Mouse (Mus musculus) heart, postnatal 0 days (tissue): ENCODE results near the gene Mr1. TPM values are rescaled to one million over a fixed set of nuclear protein-coding genes. Genes with fewer than 3 reads are reported as not detected.

Source experiments
- ATAC-seq: fragments of 200-750 bp; cut with Nextera tagmentation; 2 replicates; pipeline ENCODE4 v1.8.0; 2017; ENCODE audit warnings: low read depth, moderate number of reproducible peaks, moderate library complexity; ENCODE audit not compliant: insufficient read depth
- DNase-seq: peaks from one replicate; pipeline ENCODE4 v3.0.0-alpha.2; 2016; ENCODE audit warnings: low spot score
- H3K27ac ChIP-seq: fragments of 300-500 bp; sonication (generic); 2 replicates; pipeline ENCODE4 v1.5.1; 2014; ENCODE audit warnings: low read depth, mild to moderate bottlenecking
- H3K27me3 ChIP-seq: fragments of 300-500 bp; sonication (generic); 2 replicates; pipeline ENCODE4 v1.6.1; 2014; ENCODE audit warnings: low read length, mixed read lengths; ENCODE audit not compliant: control insufficient read depth, insufficient read depth
- H3K36me3 ChIP-seq: fragments of 300-500 bp; sonication (generic); replicated peaks from 2 replicates; pipeline ENCODE4 v1.6.1; 2014; ENCODE audit warnings: low read length, mixed read lengths; ENCODE audit not compliant: control insufficient read depth, insufficient read depth
- H3K4me1 ChIP-seq: fragments of 300-500 bp; sonication (generic); 2 replicates; pipeline ENCODE4 v1.6.1; 2014; ENCODE audit warnings: antibody characterized with exemption; ENCODE audit not compliant: control insufficient read depth, insufficient read depth
- H3K4me2 ChIP-seq: fragments of 300-500 bp; sonication (generic); 2 replicates; pipeline ENCODE4 v1.6.1; 2014; ENCODE audit warnings: low read depth, mild to moderate bottlenecking, low read length, moderate library complexity
- H3K4me3 ChIP-seq: fragments of 300-500 bp; sonication (generic); 2 replicates; pipeline ENCODE4 v1.5.1; 2014; ENCODE audit warnings: low read depth, low read length
- H3K9ac ChIP-seq: fragments of 300-500 bp; sonication (generic); replicated peaks from 2 replicates; pipeline ENCODE4 v1.6.1; 2014; ENCODE audit warnings: low read depth, low read length, mixed read lengths
- H3K9me3 ChIP-seq: fragments of 300-500 bp; sonication (generic); replicated peaks from 2 replicates; pipeline ENCODE4 v1.6.1; 2016; ENCODE audit warnings: low read length; ENCODE audit not compliant: control insufficient read depth
- CTCF ChIP-seq: IDR thresholded peaks from 2 replicates; pipeline ENCODE4 v1.5.1; 2016; ENCODE audit warnings: antibody characterized with exemption, control low read depth, low read depth
- EP300 ChIP-seq: IDR thresholded peaks from 2 replicates; pipeline ENCODE4 v1.6.1; 2016; ENCODE audit warnings: antibody characterized with exemption, low read depth
- WGBS: fragments of 180-500 bp; shearing (Covaris S2); extraction: QIAGEN DNeasy Blood & Tissue Kit; methylation state at CpG from one replicate; pipeline ENCODE4 v1.1.7; 2014; 5-methylcytosine and 5-hydroxymethylcytosine counted together
- polyA plus RNA-seq: library from polyadenylated mRNA; unstranded; fragments of >200 nt; fragmentation: Nextera tagmentation; extraction: Ambion mirVana; gene quantifications from 2 replicates; pipeline ENCODE4 v1.2.1, GENCODE M21; 2015
- total RNA-seq: library from RNA; depleted of rRNA; stranded (reverse); fragments of >200 nt; gene quantifications from 2 replicates; pipeline ENCODE4 v1.2.3, GENCODE M21; 2014; ENCODE audit warnings: low replicate concordance

The Mr1 gene
- total and polyA plus RNA-seq, 2 experiments from 2014 or later = 6.5 to 8.2 TPM

DNA sequence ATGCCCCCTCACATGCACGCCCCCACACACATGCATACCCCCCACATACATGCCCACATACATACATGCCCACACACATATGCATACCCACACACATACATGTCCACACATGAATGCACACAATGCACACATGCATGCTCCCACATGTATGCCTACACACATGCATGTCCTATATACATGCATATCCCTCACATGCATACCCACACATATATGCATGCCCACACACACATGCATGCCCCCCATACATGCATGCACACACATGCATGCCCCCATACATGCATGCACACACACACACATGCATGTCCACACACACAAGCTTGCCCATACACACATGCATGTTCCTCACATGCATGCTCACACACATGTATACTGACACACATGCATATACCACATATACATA lies 33.7 kb downstream of the Mr1 start:
- no peaks in the 10 kb centered on the region for H3K9me3 ChIP-seq
- no peaks in the 10 kb centered on the region for H3K27me3 ChIP-seq
- H3K27ac ChIP-seq = no peak overlapping the region
- H3K4me2 ChIP-seq = no peak overlapping the region
- WGBS = 82% methylated on average over 1 of the region's 1 CpGs
- peaks cover 30% of the 10 kb centered on the region for H3K4me1 ChIP-seq
- no peak overlapping the region for H3K9ac ChIP-seq
- DNase-seq = no peak
- no peak for ATAC-seq
- H3K36me3 ChIP-seq = no peaks in the 10 kb centered on the region
- TF ChIP-seq EP300 (no peak), CTCF (no peak)
- no peak overlapping the region for H3K4me3 ChIP-seq

DNA sequence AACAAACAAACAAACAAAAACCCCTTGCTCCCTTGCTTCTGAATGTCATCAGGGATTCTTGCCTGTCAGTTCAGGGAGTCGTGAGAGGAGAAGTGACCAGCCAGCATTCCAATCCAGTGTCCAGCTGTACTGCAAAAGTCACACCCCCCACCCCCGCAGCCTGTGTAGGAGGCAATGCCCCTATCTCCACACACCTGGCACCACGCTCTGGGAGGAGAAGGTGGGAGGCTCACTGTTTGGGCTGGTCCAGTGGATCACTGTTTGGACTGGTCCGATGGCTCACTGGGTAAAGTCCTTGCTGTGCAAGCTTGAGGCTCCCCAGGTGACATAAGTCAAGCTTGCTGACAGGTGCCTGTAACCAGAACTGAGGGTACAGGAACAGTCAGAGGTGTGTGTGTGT lies 34.5 kb downstream of the Mr1 start:
- H3K4me3 ChIP-seq = no peak overlapping the region
- H3K27ac ChIP-seq = no peak overlapping the region
- no peak overlapping the region for H3K4me2 ChIP-seq
- no peak for ATAC-seq
- DNase-seq = no peak
- H3K9ac ChIP-seq = no peak overlapping the region
- H3K9me3 ChIP-seq = no peaks in the 10 kb centered on the region
- H3K4me1 ChIP-seq = peaks cover 30% of the 10 kb centered on the region
- TF ChIP-seq EP300 (no peak), CTCF (no peak)
- WGBS = 49% methylated on average over 4 of the region's 4 CpGs
- no peaks in the 10 kb centered on the region for H3K27me3 ChIP-seq
- no peaks in the 10 kb centered on the region for H3K36me3 ChIP-seq

GRCm38 (mm10) chr1:155111491-155111890 lies 35.1 kb downstream of the Mr1 start:
- H3K36me3 ChIP-seq = no peaks in the 10 kb centered on the region
- H3K9ac ChIP-seq = no peak overlapping the region
- H3K27me3 ChIP-seq = no peaks in the 10 kb centered on the region
- TF ChIP-seq EP300 (no peak), CTCF (no peak)
- WGBS = 48% methylated on average over 6 of the region's 6 CpGs
- no peak overlapping the region for H3K4me2 ChIP-seq
- DNase-seq (no peak), ATAC-seq (no peak)
- H3K4me3 ChIP-seq = no peak overlapping the region
- H3K4me1 ChIP-seq = peaks cover 30% of the 10 kb centered on the region
- no peaks in the 10 kb centered on the region for H3K9me3 ChIP-seq
- H3K27ac ChIP-seq = no peak overlapping the region

DNA sequence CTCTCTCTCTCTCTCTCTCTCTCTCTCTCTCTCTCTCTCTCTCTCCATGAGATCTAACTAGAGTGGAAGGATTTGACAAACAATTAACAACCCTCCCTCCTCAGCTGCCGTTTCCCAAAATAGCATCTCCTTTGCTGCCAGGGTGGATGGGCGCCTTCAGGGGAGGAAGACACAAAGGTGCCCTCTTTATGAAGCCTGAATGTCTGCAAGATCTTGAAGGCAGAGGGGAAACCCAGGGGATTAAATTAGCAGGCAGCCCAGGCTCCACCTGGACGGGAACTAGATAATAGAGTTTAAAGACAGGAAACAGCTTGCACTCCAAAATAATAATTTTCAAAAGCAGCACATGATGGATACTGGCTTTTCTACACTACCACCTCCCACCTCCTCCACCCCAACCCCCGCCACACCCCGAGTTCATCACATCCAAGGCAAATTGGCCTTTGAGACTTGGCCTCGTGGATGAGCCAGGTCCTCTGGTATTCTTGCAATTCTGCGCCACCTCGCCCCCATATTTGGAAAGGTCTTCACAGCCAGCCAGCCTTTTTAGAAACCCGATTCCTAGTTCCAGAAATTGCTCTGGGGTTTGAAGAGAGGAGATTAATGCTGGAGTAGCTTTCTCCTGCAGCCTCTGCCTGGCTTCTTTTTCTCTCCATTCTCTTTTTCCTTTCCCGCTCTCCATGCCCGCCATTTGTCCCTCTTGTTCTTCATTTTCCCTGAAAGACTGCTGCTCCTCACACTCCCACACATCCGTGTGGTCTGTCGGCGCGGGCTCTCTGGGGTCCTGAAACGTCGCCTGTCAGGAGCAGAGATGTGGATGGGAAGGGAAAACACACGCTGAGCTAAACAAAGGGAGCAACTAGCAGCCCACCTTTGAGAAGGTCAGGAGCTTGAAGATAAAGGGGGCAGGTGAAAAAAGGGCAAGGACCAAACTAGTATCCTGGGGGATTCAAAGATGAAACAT lies 36.9 kb downstream of the Mr1 start:
- Histone ChIP-seq H3K27me3 (no peaks in the 10 kb centered on the region), H3K4me3 (no peak overlapping the region; the same call in 1 of the 2 replicates), H3K9ac (peak overlapping the region; percentile 27; the same call in 1 of the 2 replicates), H3K4me1 (peaks cover 30% of the 10 kb centered on the region), H3K9me3 (no peaks in the 10 kb centered on the region), H3K36me3 (no peaks in the 10 kb centered on the region), H3K27ac (peak overlapping the region; percentile 85), H3K4me2 (peak overlapping the region; percentile 41)
- peak; percentile 55 for DNase-seq
- TF ChIP-seq EP300 (no peak), CTCF (no peak)
- ATAC-seq = no peak
- WGBS = 8% methylated on average over 18 of the region's 18 CpGs

- TF ChIP-seq CTCF (no peak), EP300 (no peak)
- Histone ChIP-seq H3K27me3 (no peaks in the 10 kb centered on the region), H3K4me1 (peaks cover 25% of the 10 kb centered on the region), H3K27ac (peak overlapping the region; percentile 70), H3K4me2 (no peak overlapping the region), H3K9ac (peak overlapping the region; percentile 18; the same call in 1 of the 2 replicates), H3K9me3 (no peaks in the 10 kb centered on the region), H3K4me3 (no peak overlapping the region), H3K36me3 (no peaks in the 10 kb centered on the region)
- DNase-seq (peak; percentile 61), ATAC-seq (peak; percentile 43; the same call in 1 of the 2 replicates)
- 55% methylated on average over 4 of the region's 4 CpGs for WGBS
Observed at GRCm38 (mm10) chr1:155108412-155108811, 38.2 kb downstream of the Mr1 start.
